Mouse (Mus musculus) E14TG2a.4 (cell line): ENCODE measurements at regions not wholly inside any gene's neighbourhood (a gene's known extent, or its start where the extent isn't known, plus 50 kb on each side); places are given as distances from the start of the nearest gene placed in this dataset.
"Not testable (repeated sequence)": the region's sequence is repeated elsewhere in the genome, so short reads cannot be mapped to it uniquely, and the experiment has no call there.

ENCODE experiments used
- H3K27me3 ChIP-seq: 2 replicates; pipeline ENCODE4 v1.6.1; 2014; ENCODE audit warnings: low read length, control low read depth; ENCODE audit not compliant: insufficient read depth
- H3K36me3 ChIP-seq: 2 replicates; pipeline ENCODE4 v1.6.1; 2014; ENCODE audit warnings: low read length, control low read depth; ENCODE audit not compliant: insufficient read depth
- H3K4me1 ChIP-seq: replicated peaks from 2 replicates; pipeline ENCODE4 v1.6.1; 2014; ENCODE audit warnings: low read depth, low read length, control low read depth
- H3K4me3 ChIP-seq: replicated peaks from 2 replicates; pipeline ENCODE4 v1.5.1; 2014; ENCODE audit warnings: mild to moderate bottlenecking, low read length
- H3K9me3 ChIP-seq: 2 replicates; pipeline ENCODE4 v1.6.1; 2014; ENCODE audit warnings: low read length, control low read depth
- CTCF ChIP-seq: conservative IDR thresholded peaks from 2 replicates; pipeline ENCODE4 v1.5.1; 2014; ENCODE audit warnings: low read length
- NANOG ChIP-seq: IDR thresholded peaks from 2 replicates; pipeline ENCODE4 v1.6.1; 2014; ENCODE audit warnings: borderline replicate concordance, low read length, mixed read lengths
- POU5F1 ChIP-seq: IDR thresholded peaks from 2 replicates; pipeline ENCODE4 v1.6.1; 2014; ENCODE audit warnings: low read length, borderline replicate concordance

GRCm38 (mm10) chr6:31136895-31137294, 178.0 kb upstream of the Klf14 start:
- no peak overlapping the region for H3K4me3 ChIP-seq
- no peaks in the 10 kb centered on the region for H3K36me3 ChIP-seq
- TF ChIP-seq NANOG: no peak
- TF ChIP-seq CTCF: peak; percentile 65
- H3K9me3 ChIP-seq: no peaks in the 10 kb centered on the region
- 0 out of 2 replicates have a peak, but pooled peaks cover 4% of the 10 kb centered on the region for H3K27me3 ChIP-seq
- 0 out of 2 replicates have a peak, but pooled peaks cover 4% of the 10 kb centered on the region for H3K4me1 ChIP-seq

GRCm38 (mm10) chr6:31137351-31137750, 178.5 kb upstream of the Klf14 start:
- no peak overlapping the region for H3K4me3 ChIP-seq
- TF ChIP-seq NANOG: no peak
- TF ChIP-seq POU5F1: no peak
- no peak for TF ChIP-seq CTCF
- 0 out of 2 replicates have a peak, but pooled peaks cover 4% of the 10 kb centered on the region for H3K27me3 ChIP-seq
- 0 out of 2 replicates have a peak, but pooled peaks cover 4% of the 10 kb centered on the region for H3K4me1 ChIP-seq
- H3K36me3 ChIP-seq: no peaks in the 10 kb centered on the region
- no peaks in the 10 kb centered on the region for H3K9me3 ChIP-seq

- H3K36me3 ChIP-seq: no peaks in the 10 kb centered on the region
- TF ChIP-seq POU5F1 (no peak), CTCF (no peak), NANOG (no peak)
- no peaks in the 10 kb centered on the region for H3K9me3 ChIP-seq
- H3K4me3 ChIP-seq: no peak overlapping the region
- H3K27me3 ChIP-seq: 0 out of 2 replicates have a peak, but pooled peaks cover 4% of the 10 kb centered on the region
- 0 out of 2 replicates have a peak, but pooled peaks cover 8% of the 10 kb centered on the region for H3K4me1 ChIP-seq
These were observed 181.1 kb upstream of the Klf14 start for GRCm38 (mm10) chr6:31140000-31140399.

- H3K36me3 ChIP-seq: no peaks in the 10 kb centered on the region
- TF ChIP-seq CTCF: no peak
- TF ChIP-seq POU5F1: no peak
- TF ChIP-seq NANOG: no peak
These were observed 181.7 kb upstream of the Klf14 start for GRCm38 (mm10) chr6:31140593-31140992.

GRCm38 (mm10) chr6:31141486-31141885, 182.6 kb upstream of the Klf14 start:
- TF ChIP-seq POU5F1 (no peak), CTCF (no peak), NANOG (no peak)
- H3K9me3 ChIP-seq: no peaks in the 10 kb centered on the region
- 0 out of 2 replicates have a peak, but pooled peaks cover 9% of the 10 kb centered on the region for H3K4me1 ChIP-seq
- H3K36me3 ChIP-seq: no peaks in the 10 kb centered on the region
- peaks cover 9% of the 10 kb centered on the region; the same call in 1 of the 2 replicates for H3K27me3 ChIP-seq
- H3K4me3 ChIP-seq: no peak overlapping the region

More at GRCm38 (mm10) chr6:31140593-31140992, 181.7 kb upstream of the Klf14 start:
- H3K4me3 ChIP-seq: no peak overlapping the region
- H3K4me1 ChIP-seq: 0 out of 2 replicates have a peak, but pooled peaks cover 8% of the 10 kb centered on the region
- 0 out of 2 replicates have a peak, but pooled peaks cover 5% of the 10 kb centered on the region for H3K27me3 ChIP-seq
- no peaks in the 10 kb centered on the region for H3K9me3 ChIP-seq

- H3K36me3 ChIP-seq, H3K27me3 ChIP-seq, H3K9me3 ChIP-seq, H3K4me3 ChIP-seq: not testable (repeated sequence)
- peaks cover 20% of the 10 kb centered on the region for H3K4me1 ChIP-seq
These were observed 183.7 kb upstream of the Klf14 start for GRCm38 (mm10) chr6:31142479-31143007.

- no peak for TF ChIP-seq POU5F1
- no peak for TF ChIP-seq NANOG
- TF ChIP-seq CTCF: no peak
- H3K36me3 ChIP-seq: no peaks in the 10 kb centered on the region
- peaks cover 9% of the 10 kb centered on the region; the same call in 1 of the 2 replicates for H3K27me3 ChIP-seq
- peaks cover 31% of the 10 kb centered on the region for H3K4me1 ChIP-seq
- no peak overlapping the region for H3K4me3 ChIP-seq
- no peaks in the 10 kb centered on the region for H3K9me3 ChIP-seq
These were observed 186.8 kb upstream of the Klf14 start for GRCm38 (mm10) chr6:31145687-31146086.

- Histone ChIP-seq H3K4me1 (peaks cover 31% of the 10 kb centered on the region), H3K4me3 (no peak overlapping the region), H3K36me3 (no peaks in the 10 kb centered on the region), H3K27me3 (peaks cover 6% of the 10 kb centered on the region; the same call in 1 of the 2 replicates), H3K9me3 (no peaks in the 10 kb centered on the region)
- TF ChIP-seq CTCF: no peak
- no peak for TF ChIP-seq NANOG
- no peak for TF ChIP-seq POU5F1
These were observed 187.9 kb upstream of the Klf14 start for GRCm38 (mm10) chr6:31146779-31147178.

GRCm38 (mm10) chr6:31147682-31148081, 188.8 kb upstream of the Klf14 start:
- TF ChIP-seq NANOG (no peak), CTCF (no peak), POU5F1 (no peak)
- Histone ChIP-seq H3K36me3 (no peaks in the 10 kb centered on the region), H3K9me3 (no peaks in the 10 kb centered on the region), H3K27me3 (peaks cover 6% of the 10 kb centered on the region; the same call in 1 of the 2 replicates), H3K4me1 (peaks cover 31% of the 10 kb centered on the region), H3K4me3 (no peak overlapping the region)
